9 mouse cellular contexts compared by ENCODE assay signal in the genomic region with DNA sequence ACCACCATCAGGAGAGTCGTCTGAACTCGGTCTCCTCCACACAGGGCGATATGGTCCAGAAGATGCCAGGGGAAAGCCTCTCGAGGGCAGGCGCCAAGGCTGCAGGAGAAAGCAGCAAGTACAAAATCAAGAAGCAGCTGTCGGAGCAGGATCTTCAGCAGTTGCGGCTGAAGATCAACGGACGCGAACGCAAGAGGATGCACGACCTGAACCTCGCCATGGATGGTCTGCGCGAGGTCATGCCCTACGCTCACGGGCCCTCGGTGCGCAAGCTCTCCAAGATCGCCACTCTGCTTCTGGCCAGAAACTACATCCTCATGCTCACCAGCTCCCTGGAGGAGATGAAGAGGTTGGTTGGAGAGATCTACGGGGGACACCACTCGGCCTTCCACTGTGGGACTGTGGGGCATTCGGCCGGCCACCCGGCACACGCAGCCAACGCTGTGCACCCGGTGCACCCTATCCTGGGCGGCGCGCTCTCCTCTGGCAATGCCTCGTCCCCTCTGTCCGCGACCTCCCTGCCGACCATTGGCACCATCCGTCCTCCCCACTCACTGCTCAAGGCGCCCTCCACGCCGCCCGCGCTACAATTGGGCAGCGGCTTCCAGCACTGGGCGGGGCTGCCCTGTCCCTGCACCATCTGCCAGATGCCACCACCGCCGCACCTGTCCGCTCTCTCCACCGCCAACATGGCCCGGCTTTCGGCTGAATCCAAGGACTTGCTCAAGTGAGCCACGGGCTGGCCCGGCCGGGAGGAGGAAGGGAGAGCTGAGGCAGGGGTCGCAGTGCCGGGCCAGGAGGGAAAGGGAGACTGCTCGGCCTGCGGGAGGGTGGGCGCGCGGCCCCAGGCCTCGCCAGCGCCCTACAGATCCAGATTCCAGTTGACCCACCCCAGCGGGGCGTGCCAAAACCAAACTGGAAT. TPM values are rescaled to one million over a fixed set of nuclear protein-coding genes. Genes with fewer than 3 reads are reported as not detected.
DNase-seq lines count a peak whose midpoint lies in the region; ATAC-seq and TF ChIP-seq lines count a peak whose summit lies in the region.
"Had no signal": no experiment of that assay in that cellular context is flagged by ENCODE, and none has a peak within 500 bp of the region (broad histone marks: within the 10 kb centered on the region; RNA-seq: fewer than 3 reads in every experiment).

No protein-coding gene starts in this region.

- peak overlapping the region; percentile 50 for H3K4me3 ChIP-seq in thymus, adult 2 months (ENCODE audit: control insufficient read depth, insufficient read depth, low read length)
- peak overlapping the region; percentile 21 for H3K4me3 ChIP-seq in limb, embryonic 14.5 days (replicated peaks; ENCODE audit: low read length)

- ATAC-seq in limb, embryonic 14.5 days (ENCODE audit: low FRiP score, low read depth), result no peak
- no peak for ATAC-seq in activated CD4-positive, CD25-positive, alpha-beta regulatory T cell, adult 4 months

- 8% methylated on average over 63 of the region's 63 CpGs for WGBS in thymus, adult 2 months
- 1% methylated on average over 60 of the region's 63 CpGs for WGBS in limb, embryonic 14.5 days

- no peak overlapping the region for H3K27ac ChIP-seq in thymus, adult 2 months (ENCODE audit: control insufficient read depth, insufficient read depth, low read length)
- H3K27ac ChIP-seq in limb, embryonic 14.5 days (replicated peaks; ENCODE audit: low read depth, low read length), result no peak overlapping the region

- H3K27me3 ChIP-seq in thymus, adult 2 months (ENCODE audit: control insufficient read depth, insufficient read depth, low read length), result peaks cover 44% of the 10 kb centered on the region
- H3K27me3 ChIP-seq in limb, embryonic 14.5 days (ENCODE audit: control insufficient read depth, insufficient read depth, low read length), result peaks cover 95% of the 10 kb centered on the region

- peaks cover 26% of the 10 kb centered on the region for H3K4me1 ChIP-seq in thymus, adult 2 months (replicated peaks; ENCODE audit: control insufficient read depth, insufficient read depth, low read length)
- H3K4me1 ChIP-seq in limb, embryonic 14.5 days (ENCODE audit: control insufficient read depth, insufficient read depth, low read length), result peaks cover 5% of the 10 kb centered on the region; the same call in 1 of the 2 replicates

- H3K36me3 ChIP-seq in thymus, adult 2 months (ENCODE audit: control insufficient read depth, insufficient read depth, low read length), result no peaks in the 10 kb centered on the region
- H3K36me3 ChIP-seq in limb, embryonic 14.5 days (ENCODE audit: control insufficient read depth, insufficient read depth, low read length), result no peaks in the 10 kb centered on the region

- no peak overlapping the region for H3K9ac ChIP-seq in limb, embryonic 14.5 days (ENCODE audit: low read depth, low read length, severe bottlenecking)

- no peak for TF ChIP-seq POLR2A in thymus, adult 2 months (IDR thresholded peaks at IDR 0.05; ENCODE audit: control insufficient read depth, extremely low read depth, insufficient read depth, low read length, poor library complexity)
- no peak for TF ChIP-seq POLR2A in limb, embryonic 14.5 days (IDR thresholded peaks at IDR 0.05; ENCODE audit: borderline replicate concordance, extremely low read depth, insufficient read depth, insufficient read length)

- no peaks in the 10 kb centered on the region for H3K9me3 ChIP-seq in limb, embryonic 14.5 days (ENCODE audit: control insufficient read depth, low read length)

- DNase-seq in heart, adult 11 months, result peak; percentile 79
- no peak for DNase-seq in heart, adult 8-10 months (ENCODE audit: low spot score)
- peak; percentile 32 for DNase-seq in thymus, adult 2 months
- DNase-seq in thymus, postnatal 0 days (ENCODE audit: low spot score), result no peak
- no peak for DNase-seq in limb, embryonic 14.5 days (ENCODE audit: low spot score)
- no peak for DNase-seq in ovary, postnatal 36 days (ENCODE audit: low spot score)
- DNase-seq in cerebellum, postnatal 36 days, result no peak

- H3K4me2 ChIP-seq in limb, embryonic 14.5 days (replicated peaks; ENCODE audit: low read depth, low read length, severe bottlenecking), result 0 out of 2 replicates have a peak overlapping the region, but pooled peaks have one; percentile 6

- no peak for TF ChIP-seq CTCF in thymus, adult 2 months (IDR thresholded peaks at IDR 0.05; ENCODE audit: borderline replicate concordance, control insufficient read depth, extremely low read depth, insufficient read depth, low read length, poor library complexity)

RNA-seq across cellular contexts. Expression of a gene that starts 0.6 kb away (rescaled TPM):
- not detected for total RNA-seq in heart, adult 8-10 months (2022)
- 3.9 and 4.3 TPM in 2 replicates for polyA plus RNA-seq in thymus, adult 2 months (2012; rRNA removed)
- polyA plus RNA-seq in thymus, postnatal 0 days (2015; fragmentation: Nextera tagmentation; extraction: Ambion mirVana), result 0.09 and 0.29 TPM in 2 replicates
- 0.04 TPM in 1 of 2 replicates, not detected in the other for polyA plus RNA-seq in limb, embryonic 14.5 days (2012; rRNA removed)
- polyA plus RNA-seq in limb, embryonic 14.5 days (2014; fragmentation: Nextera tagmentation; extraction: Ambion mirVana), result not detected in 2 replicates
- not detected for polyA plus RNA-seq in activated CD4-positive, CD25-positive, alpha-beta regulatory T cell, adult 4 months (2017; shearing (Covaris generic))
- polyA plus RNA-seq: C2C12 had no signal

Comparison
In these comparisons a context has a peak if more than half of its experiments do, and no peak if none do; other contexts are left out.
1. DNase-seq: peak in heart, adult 11 months (single experiment) and thymus, adult 2 months (single experiment); none in heart, adult 8-10 months (single experiment), thymus, postnatal 0 days (single experiment), limb, embryonic 14.5 days (single experiment), ovary, postnatal 36 days (single experiment) and cerebellum, postnatal 36 days (0 of 2).